Mouse (Mus musculus): Measurements from ENCODE around the gene Irs2. TPM values are rescaled to one million over a fixed set of nuclear protein-coding genes. Genes with fewer than 3 reads are reported as not detected.

Gene Irs2
- polyA plus RNA-seq, 1 experiment = 2.3 TPM

- H3K79me3 ChIP-seq (ENCODE audit: low read depth) = peaks cover 2% of the 10 kb centered on the region
- H3K4me3 ChIP-seq (ENCODE audit: insufficient read depth, poor library complexity, severe bottlenecking) = peak overlapping the region; percentile 46
- H3K79me2 ChIP-seq (ENCODE audit: control insufficient read depth, insufficient read depth) = peaks cover 8% of the 10 kb centered on the region
- TF ChIP-seq CTCF (IDR thresholded peaks at IDR 0.05; ENCODE audit: control insufficient read depth, insufficient read depth, insufficient read length) (no peak), MAX (IDR thresholded peaks at IDR 0.05) (peak; percentile 34)
- peak overlapping the region; percentile 80 for H3ac ChIP-seq (ENCODE audit: control insufficient read depth, insufficient read length, low read depth)
- no peaks in the 10 kb centered on the region for H3K27me3 ChIP-seq (ENCODE audit: control insufficient read depth, insufficient read depth, insufficient read length)
- H3K36me3 ChIP-seq (ENCODE audit: control insufficient read depth, insufficient read depth) = no peaks in the 10 kb centered on the region
Measured at GRCm38 (mm10) chr8:11009431-11010071, 1.3 kb upstream of the Irs2 start.

GRCm38 (mm10) chr8:11008842-11009420 lies 673 bp upstream of the Irs2 start:
- Histone ChIP-seq H3ac (ENCODE audit: control insufficient read depth, insufficient read length, low read depth) (peak overlapping the region; percentile 80), H3K4me3 (ENCODE audit: insufficient read depth, poor library complexity, severe bottlenecking) (peak overlapping the region; percentile 46), H3K27me3 (ENCODE audit: control insufficient read depth, insufficient read depth, insufficient read length) (no peaks in the 10 kb centered on the region), H3K36me3 (ENCODE audit: control insufficient read depth, insufficient read depth) (no peaks in the 10 kb centered on the region), H3K79me3 (ENCODE audit: low read depth) (peaks cover 3% of the 10 kb centered on the region), H3K79me2 (ENCODE audit: control insufficient read depth, insufficient read depth) (peaks cover 8% of the 10 kb centered on the region)
- TF ChIP-seq MYOD1 (IDR thresholded peaks at IDR 0.05; ENCODE audit: control insufficient read depth, insufficient read length, low read depth) = no peak
- TF ChIP-seq CEBPB (IDR thresholded peaks at IDR 0.05; ENCODE audit: low read depth) = no peak
- no peak for TF ChIP-seq FOSL1 (IDR thresholded peaks at IDR 0.05; ENCODE audit: insufficient read depth, low read length, poor library complexity, severe bottlenecking)
- TF ChIP-seq CTCF (IDR thresholded peaks at IDR 0.05; ENCODE audit: control insufficient read depth, insufficient read depth, insufficient read length) = peak; percentile 2
- TF ChIP-seq USF1 (IDR thresholded peaks at IDR 0.05; ENCODE audit: low read depth) = peak; percentile 89
- TF ChIP-seq MYOG (IDR thresholded peaks at IDR 0.05; ENCODE audit: control insufficient read depth, extremely low read depth, insufficient read length) = no peak
- TF ChIP-seq MAX (IDR thresholded peaks at IDR 0.05) = peak; percentile 68

- Histone ChIP-seq H3K79me3 (ENCODE audit: low read depth) (peaks cover 4% of the 10 kb centered on the region), H3K36me3 (ENCODE audit: control insufficient read depth, insufficient read depth) (no peaks in the 10 kb centered on the region), H3K79me2 (ENCODE audit: control insufficient read depth, insufficient read depth) (peaks cover 16% of the 10 kb centered on the region), H3ac (ENCODE audit: control insufficient read depth, insufficient read length, low read depth) (peak overlapping the region; percentile 62), H3K4me3 (ENCODE audit: insufficient read depth, poor library complexity, severe bottlenecking) (peak overlapping the region; percentile 46), H3K27me3 (ENCODE audit: control insufficient read depth, insufficient read depth, insufficient read length) (no peaks in the 10 kb centered on the region)
- TF ChIP-seq USF1 (IDR thresholded peaks at IDR 0.05; ENCODE audit: low read depth) (no peak), MYOG (IDR thresholded peaks at IDR 0.05; ENCODE audit: control insufficient read depth, extremely low read depth, insufficient read length) (no peak)
Measured at GRCm38 (mm10) chr8:11007581-11008378, 478 bp downstream of the Irs2 start.

GRCm38 (mm10) chr8:11007001-11007580 lies 1.2 kb downstream of the Irs2 start:
- Histone ChIP-seq H3K79me2 (ENCODE audit: control insufficient read depth, insufficient read depth) (peaks cover 23% of the 10 kb centered on the region), H3K4me3 (ENCODE audit: insufficient read depth, poor library complexity, severe bottlenecking) (peak overlapping the region; percentile 31), H3K79me3 (ENCODE audit: low read depth) (peaks cover 7% of the 10 kb centered on the region), H3ac (ENCODE audit: control insufficient read depth, insufficient read length, low read depth) (peak overlapping the region; percentile 25), H3K27me3 (ENCODE audit: control insufficient read depth, insufficient read depth, insufficient read length) (no peaks in the 10 kb centered on the region), H3K36me3 (ENCODE audit: control insufficient read depth, insufficient read depth) (no peaks in the 10 kb centered on the region)
- TF ChIP-seq MAX (IDR thresholded peaks at IDR 0.05) = no peak
- no peak for TF ChIP-seq MYOG (IDR thresholded peaks at IDR 0.05; ENCODE audit: control insufficient read depth, extremely low read depth, insufficient read length)
- TF ChIP-seq USF1 (IDR thresholded peaks at IDR 0.05; ENCODE audit: low read depth) = no peak
- no peak for TF ChIP-seq CEBPB (IDR thresholded peaks at IDR 0.05; ENCODE audit: low read depth)
- TF ChIP-seq CTCF (IDR thresholded peaks at IDR 0.05; ENCODE audit: control insufficient read depth, insufficient read depth, insufficient read length) = peak; percentile 95
- TF ChIP-seq MYOD1 (IDR thresholded peaks at IDR 0.05; ENCODE audit: control insufficient read depth, insufficient read length, low read depth) = no peak
- no peak for TF ChIP-seq FOSL1 (IDR thresholded peaks at IDR 0.05; ENCODE audit: insufficient read depth, low read length, poor library complexity, severe bottlenecking)

DNA sequence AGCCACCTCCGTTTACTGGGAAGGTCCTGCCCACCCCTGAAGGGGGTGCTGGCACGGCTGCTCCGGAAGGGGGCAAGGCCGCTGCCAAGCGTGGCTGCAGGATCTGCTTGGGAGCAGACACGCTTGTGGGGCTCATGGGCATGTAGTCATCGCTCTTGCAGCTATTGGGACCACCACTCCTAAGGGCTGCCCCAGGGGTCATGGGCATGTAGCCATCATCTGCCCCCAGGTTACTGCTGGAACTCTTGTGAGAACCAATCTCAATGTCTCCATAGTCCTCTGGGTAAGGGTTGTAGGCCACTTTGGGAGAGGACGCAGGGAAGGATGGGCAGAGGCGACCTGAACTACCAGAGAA lies 2.0 kb downstream of the Irs2 start:
- Histone ChIP-seq H3K36me3 (ENCODE audit: control insufficient read depth, insufficient read depth) (no peaks in the 10 kb centered on the region), H3K27me3 (ENCODE audit: control insufficient read depth, insufficient read depth, insufficient read length) (no peaks in the 10 kb centered on the region), H3K4me3 (ENCODE audit: insufficient read depth, poor library complexity, severe bottlenecking) (no peak overlapping the region), H3K79me3 (ENCODE audit: low read depth) (peaks cover 7% of the 10 kb centered on the region), H3ac (ENCODE audit: control insufficient read depth, insufficient read length, low read depth) (no peak overlapping the region), H3K79me2 (ENCODE audit: control insufficient read depth, insufficient read depth) (peaks cover 26% of the 10 kb centered on the region)
- TF ChIP-seq CTCF (IDR thresholded peaks at IDR 0.05; ENCODE audit: control insufficient read depth, insufficient read depth, insufficient read length) (no peak), MAX (IDR thresholded peaks at IDR 0.05) (no peak), MYOD1 (IDR thresholded peaks at IDR 0.05; ENCODE audit: control insufficient read depth, insufficient read length, low read depth) (no peak), CEBPB (IDR thresholded peaks at IDR 0.05; ENCODE audit: low read depth) (no peak), MYOG (IDR thresholded peaks at IDR 0.05; ENCODE audit: control insufficient read depth, extremely low read depth, insufficient read length) (no peak), FOSL1 (IDR thresholded peaks at IDR 0.05; ENCODE audit: insufficient read depth, low read length, poor library complexity, severe bottlenecking) (no peak), USF1 (IDR thresholded peaks at IDR 0.05; ENCODE audit: low read depth) (no peak)
